Mouse (Mus musculus): Measurements from ENCODE around the gene 1700019D03Rik. TPM values are rescaled to one million over a fixed set of nuclear protein-coding genes. Genes with fewer than 3 reads are reported as not detected.

1700019D03Rik gene
- polyA plus RNA-seq, 1 experiment from 2014 or later, result 10.5 TPM

- H3K27me3 ChIP-seq (ENCODE audit: control insufficient read depth, insufficient read depth, low read length), result no peaks in the 10 kb centered on the region
- no peak overlapping the region for H3K4me3 ChIP-seq (replicated peaks; ENCODE audit: low read length)
- ATAC-seq (ENCODE audit: insufficient read depth, low FRiP score), result no peak
- H3K4me1 ChIP-seq (ENCODE audit: control insufficient read depth, insufficient read depth, low read length), result no peaks in the 10 kb centered on the region
- no peaks in the 10 kb centered on the region for H3K9me3 ChIP-seq (replicated peaks; ENCODE audit: control insufficient read depth, low read length)
- H3K9ac ChIP-seq (ENCODE audit: low read length), result no peak overlapping the region
- WGBS, result 83% methylated on average over 2 of the region's 2 CpGs
- no peaks in the 10 kb centered on the region for H3K36me3 ChIP-seq (ENCODE audit: control insufficient read depth, insufficient read depth, low read length)
- H3K27ac ChIP-seq (ENCODE audit: low read length), result no peak overlapping the region
- H3K4me2 ChIP-seq (ENCODE audit: low read depth, low read length), result no peak overlapping the region
These were observed 56.9 kb downstream of the 1700019D03Rik start for GRCm38 (mm10) chr1:52963097-52963496.

DNA sequence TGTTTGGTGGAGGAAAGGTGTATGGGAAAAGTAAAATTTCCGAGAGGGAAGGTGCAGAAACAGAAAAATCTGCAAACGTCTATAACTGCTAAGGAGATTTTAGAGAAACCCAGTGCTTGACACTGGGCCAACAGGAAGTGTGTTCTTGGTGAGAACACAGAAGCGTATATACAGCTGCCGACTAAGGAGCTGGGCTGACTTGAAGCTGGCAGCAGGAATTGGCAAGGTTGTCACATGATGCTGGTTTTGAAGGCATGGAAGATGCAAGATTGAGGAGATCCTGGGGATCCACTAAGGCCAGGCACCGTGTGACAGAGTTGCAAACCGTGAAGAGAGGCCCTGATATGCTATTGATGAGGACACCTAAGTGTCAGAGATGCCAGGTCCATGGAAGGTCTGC is 59.8 kb downstream of the 1700019D03Rik start:
- Histone ChIP-seq H3K9me3 (replicated peaks; ENCODE audit: control insufficient read depth, low read length) (no peaks in the 10 kb centered on the region), H3K27me3 (ENCODE audit: control insufficient read depth, insufficient read depth, low read length) (no peaks in the 10 kb centered on the region), H3K4me2 (ENCODE audit: low read depth, low read length) (no peak overlapping the region), H3K36me3 (ENCODE audit: control insufficient read depth, insufficient read depth, low read length) (no peaks in the 10 kb centered on the region), H3K4me3 (replicated peaks; ENCODE audit: low read length) (no peak overlapping the region), H3K4me1 (ENCODE audit: control insufficient read depth, insufficient read depth, low read length) (no peaks in the 10 kb centered on the region), H3K9ac (ENCODE audit: low read length) (no peak overlapping the region), H3K27ac (ENCODE audit: low read length) (no peak overlapping the region)
- 58% methylated on average over 6 of the region's 6 CpGs for WGBS
- no peak for ATAC-seq (ENCODE audit: insufficient read depth, low FRiP score)

GRCm38 (mm10) chr1:52956746-52957145 is 63.2 kb downstream of the 1700019D03Rik start:
- Histone ChIP-seq H3K9ac (ENCODE audit: low read length) (no peak overlapping the region), H3K27ac (ENCODE audit: low read length) (no peak overlapping the region), H3K27me3 (ENCODE audit: control insufficient read depth, insufficient read depth, low read length) (no peaks in the 10 kb centered on the region), H3K4me2 (ENCODE audit: low read depth, low read length) (no peak overlapping the region), H3K9me3 (replicated peaks; ENCODE audit: control insufficient read depth, low read length) (no peaks in the 10 kb centered on the region), H3K4me1 (ENCODE audit: control insufficient read depth, insufficient read depth, low read length) (peaks cover 10% of the 10 kb centered on the region), H3K36me3 (ENCODE audit: control insufficient read depth, insufficient read depth, low read length) (no peaks in the 10 kb centered on the region), H3K4me3 (replicated peaks; ENCODE audit: low read length) (no peak overlapping the region)
- WGBS, result 51% methylated on average over 4 of the region's 4 CpGs
- no peak for ATAC-seq (ENCODE audit: insufficient read depth, low FRiP score)

GRCm38 (mm10) chr1:52955102-52955501 is 64.9 kb downstream of the 1700019D03Rik start:
- H3K27ac ChIP-seq (ENCODE audit: low read length), result no peak overlapping the region
- no peak for ATAC-seq (ENCODE audit: insufficient read depth, low FRiP score)
- H3K27me3 ChIP-seq (ENCODE audit: control insufficient read depth, insufficient read depth, low read length), result no peaks in the 10 kb centered on the region
- no peaks in the 10 kb centered on the region for H3K9me3 ChIP-seq (replicated peaks; ENCODE audit: control insufficient read depth, low read length)
- H3K4me3 ChIP-seq (replicated peaks; ENCODE audit: low read length), result no peak overlapping the region
- H3K4me2 ChIP-seq (ENCODE audit: low read depth, low read length), result no peak overlapping the region
- no peak overlapping the region for H3K9ac ChIP-seq (ENCODE audit: low read length)
- 37% methylated on average over 6 of the region's 6 CpGs for WGBS
- peaks cover 13% of the 10 kb centered on the region for H3K4me1 ChIP-seq (ENCODE audit: control insufficient read depth, insufficient read depth, low read length)
- H3K36me3 ChIP-seq (ENCODE audit: control insufficient read depth, insufficient read depth, low read length), result no peaks in the 10 kb centered on the region

DNA sequence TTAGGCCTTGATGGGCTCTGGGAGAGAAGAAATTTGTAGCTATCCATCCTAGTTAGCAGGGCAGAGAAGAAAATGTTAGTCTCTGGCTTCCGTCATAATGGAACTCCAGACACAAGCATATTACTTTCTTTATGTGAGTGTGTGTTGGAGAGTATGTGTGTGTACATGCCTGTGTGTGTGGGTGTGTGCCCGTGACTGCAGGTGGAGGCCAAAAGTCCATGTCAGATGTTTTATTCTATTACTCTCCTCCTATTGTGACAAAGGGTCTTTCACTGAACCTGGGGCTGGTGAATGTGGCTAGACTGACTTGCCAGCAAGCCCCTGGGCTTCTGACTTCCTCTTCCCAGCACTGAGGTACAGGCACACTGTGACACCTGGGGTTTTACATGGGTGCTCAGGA is 65.5 kb downstream of the 1700019D03Rik start:
- H3K4me3 ChIP-seq (replicated peaks; ENCODE audit: low read length), result no peak overlapping the region
- 82% methylated on average over 2 of the region's 2 CpGs for WGBS
- H3K36me3 ChIP-seq (ENCODE audit: control insufficient read depth, insufficient read depth, low read length), result no peaks in the 10 kb centered on the region
- H3K4me1 ChIP-seq (ENCODE audit: control insufficient read depth, insufficient read depth, low read length), result peaks cover 13% of the 10 kb centered on the region
- no peak overlapping the region for H3K9ac ChIP-seq (ENCODE audit: low read length)
- no peaks in the 10 kb centered on the region for H3K9me3 ChIP-seq (replicated peaks; ENCODE audit: control insufficient read depth, low read length)
- H3K27me3 ChIP-seq (ENCODE audit: control insufficient read depth, insufficient read depth, low read length), result no peaks in the 10 kb centered on the region
- no peak overlapping the region for H3K4me2 ChIP-seq (ENCODE audit: low read depth, low read length)
- ATAC-seq (ENCODE audit: insufficient read depth, low FRiP score), result no peak
- H3K27ac ChIP-seq (ENCODE audit: low read length), result no peak overlapping the region

DNA sequence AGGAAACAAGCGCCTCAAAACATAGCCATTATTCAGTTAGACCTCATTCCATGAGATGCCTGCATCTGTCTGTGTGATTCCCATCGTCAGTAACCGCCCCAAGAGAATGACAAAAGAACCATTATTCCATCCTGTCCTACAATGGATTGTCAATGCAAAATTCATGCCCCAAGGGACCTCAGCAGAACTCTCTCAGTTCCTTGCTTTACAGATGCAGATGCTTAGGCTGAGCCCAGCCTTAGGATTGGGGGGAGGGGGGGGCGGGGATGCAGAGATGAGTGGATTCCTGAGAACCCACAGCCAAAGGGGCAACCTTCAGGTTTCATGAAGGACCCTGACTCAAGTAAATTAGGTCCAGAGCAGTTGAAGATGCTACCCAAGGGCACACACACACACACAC is 66.4 kb downstream of the 1700019D03Rik start:
- Histone ChIP-seq H3K4me1 (ENCODE audit: control insufficient read depth, insufficient read depth, low read length) (peaks cover 13% of the 10 kb centered on the region), H3K36me3 (ENCODE audit: control insufficient read depth, insufficient read depth, low read length) (no peaks in the 10 kb centered on the region), H3K27ac (ENCODE audit: low read length) (no peak overlapping the region), H3K4me2 (ENCODE audit: low read depth, low read length) (peak overlapping the region; percentile 98), H3K9ac (ENCODE audit: low read length) (no peak overlapping the region), H3K9me3 (replicated peaks; ENCODE audit: control insufficient read depth, low read length) (no peaks in the 10 kb centered on the region), H3K27me3 (ENCODE audit: control insufficient read depth, insufficient read depth, low read length) (no peaks in the 10 kb centered on the region), H3K4me3 (replicated peaks; ENCODE audit: low read length) (peak overlapping the region; percentile 69)
- no peak for ATAC-seq (ENCODE audit: insufficient read depth, low FRiP score)
- 34% methylated on average over 4 of the region's 4 CpGs for WGBS

- Histone ChIP-seq H3K4me1 (ENCODE audit: control insufficient read depth, insufficient read depth, low read length) (peaks cover 13% of the 10 kb centered on the region), H3K9me3 (replicated peaks; ENCODE audit: control insufficient read depth, low read length) (no peaks in the 10 kb centered on the region), H3K36me3 (ENCODE audit: control insufficient read depth, insufficient read depth, low read length) (no peaks in the 10 kb centered on the region), H3K9ac (ENCODE audit: low read length) (peak overlapping the region; percentile 82), H3K27me3 (ENCODE audit: control insufficient read depth, insufficient read depth, low read length) (no peaks in the 10 kb centered on the region), H3K4me2 (ENCODE audit: low read depth, low read length) (peak overlapping the region; percentile 98), H3K27ac (ENCODE audit: low read length) (peak overlapping the region; percentile 33), H3K4me3 (replicated peaks; ENCODE audit: low read length) (peak overlapping the region; percentile 69)
- peak; percentile 91 for ATAC-seq (ENCODE audit: insufficient read depth, low FRiP score)
- under 1% methylated on average over 47 of the region's 47 CpGs for WGBS
These were observed 67.2 kb downstream of the 1700019D03Rik start for GRCm38 (mm10) chr1:52952551-52953397.

- H3K36me3 ChIP-seq (ENCODE audit: control insufficient read depth, insufficient read depth, low read length), result no peaks in the 10 kb centered on the region
- no peaks in the 10 kb centered on the region for H3K9me3 ChIP-seq (replicated peaks; ENCODE audit: control insufficient read depth, low read length)
- ATAC-seq (ENCODE audit: insufficient read depth, low FRiP score), result no peak
- peak overlapping the region; percentile 98 for H3K4me2 ChIP-seq (ENCODE audit: low read depth, low read length)
- H3K27me3 ChIP-seq (ENCODE audit: control insufficient read depth, insufficient read depth, low read length), result no peaks in the 10 kb centered on the region
- peaks cover 13% of the 10 kb centered on the region for H3K4me1 ChIP-seq (ENCODE audit: control insufficient read depth, insufficient read depth, low read length)
- peak overlapping the region; percentile 33; the same call in 1 of the 2 replicates for H3K27ac ChIP-seq (ENCODE audit: low read length)
- H3K9ac ChIP-seq (ENCODE audit: low read length), result peak overlapping the region; percentile 82
- H3K4me3 ChIP-seq (replicated peaks; ENCODE audit: low read length), result peak overlapping the region; percentile 69
- WGBS, result 5% methylated on average over 5 of the region's 5 CpGs
These were observed 67.8 kb downstream of the 1700019D03Rik start for GRCm38 (mm10) chr1:52952143-52952542.

GRCm38 (mm10) chr1:52951146-52951868 is 68.7 kb downstream of the 1700019D03Rik start:
- H3K4me3 ChIP-seq (replicated peaks; ENCODE audit: low read length), result no peak overlapping the region
- WGBS, result 17% methylated on average over 5 of the region's 5 CpGs
- H3K27me3 ChIP-seq (ENCODE audit: control insufficient read depth, insufficient read depth, low read length), result no peaks in the 10 kb centered on the region
- no peaks in the 10 kb centered on the region for H3K9me3 ChIP-seq (replicated peaks; ENCODE audit: control insufficient read depth, low read length)
- no peak overlapping the region for H3K27ac ChIP-seq (ENCODE audit: low read length)
- no peak; the same call in 1 of the 2 replicates for ATAC-seq (ENCODE audit: insufficient read depth, low FRiP score)
- peaks cover 13% of the 10 kb centered on the region for H3K4me1 ChIP-seq (ENCODE audit: control insufficient read depth, insufficient read depth, low read length)
- no peak overlapping the region for H3K9ac ChIP-seq (ENCODE audit: low read length)
- H3K36me3 ChIP-seq (ENCODE audit: control insufficient read depth, insufficient read depth, low read length), result no peaks in the 10 kb centered on the region
- H3K4me2 ChIP-seq (ENCODE audit: low read depth, low read length), result peak overlapping the region; percentile 98; the same call in 1 of the 2 replicates

Measured in stomach, embryonic 16.5 days (tissue).